Mouse (Mus musculus) cortical plate, adult 2 months (tissue): ENCODE measurements around the gene Ldb2. TPM values are rescaled to one million over a fixed set of nuclear protein-coding genes. Genes with fewer than 3 reads are reported as not detected.

ENCODE experiments used
- H3K27ac ChIP-seq: fragments of 200-500 bp; 2 replicates; pipeline ENCODE4 v1.5.1; 2012; ENCODE audit warnings: low read length, control low read depth, inconsistent platforms; ENCODE audit not compliant: insufficient read depth
- H3K4me1 ChIP-seq: fragments of 200-500 bp; 2 replicates; pipeline ENCODE4 v1.6.1; 2011; ENCODE audit warnings: low read length; ENCODE audit not compliant: control insufficient read depth, insufficient read depth
- H3K4me3 ChIP-seq: fragments of 200-500 bp; 2 replicates; pipeline ENCODE4 v1.5.1; 2011; ENCODE audit warnings: mild to moderate bottlenecking, low read length, control low read depth; ENCODE audit not compliant: insufficient read depth
- CTCF ChIP-seq: fragments of 200-500 bp; IDR thresholded peaks from 2 replicates; pipeline ENCODE4 v1.5.1; 2011; ENCODE audit warnings: mild to moderate bottlenecking, control low read depth, low read length; ENCODE audit not compliant: insufficient read depth; ENCODE audit errors: extremely low read depth
- POLR2A ChIP-seq: fragments of 200-500 bp; IDR thresholded peaks from 2 replicates; pipeline ENCODE4 v1.6.1; 2011; ENCODE audit warnings: mild to moderate bottlenecking, low read length, control low read depth; ENCODE audit not compliant: insufficient read depth; ENCODE audit errors: extremely low read depth
- polyA plus RNA-seq: library from polyadenylated mRNA; depleted of rRNA; stranded (reverse); fragments of >200 nt; gene quantifications from 2 replicates; pipeline ENCODE4 v1.2.3, GENCODE M21; 2012; rRNA removed

Ldb2 gene
- polyA plus RNA-seq = 33.3 and 36.5 TPM in 2 replicates

DNA sequence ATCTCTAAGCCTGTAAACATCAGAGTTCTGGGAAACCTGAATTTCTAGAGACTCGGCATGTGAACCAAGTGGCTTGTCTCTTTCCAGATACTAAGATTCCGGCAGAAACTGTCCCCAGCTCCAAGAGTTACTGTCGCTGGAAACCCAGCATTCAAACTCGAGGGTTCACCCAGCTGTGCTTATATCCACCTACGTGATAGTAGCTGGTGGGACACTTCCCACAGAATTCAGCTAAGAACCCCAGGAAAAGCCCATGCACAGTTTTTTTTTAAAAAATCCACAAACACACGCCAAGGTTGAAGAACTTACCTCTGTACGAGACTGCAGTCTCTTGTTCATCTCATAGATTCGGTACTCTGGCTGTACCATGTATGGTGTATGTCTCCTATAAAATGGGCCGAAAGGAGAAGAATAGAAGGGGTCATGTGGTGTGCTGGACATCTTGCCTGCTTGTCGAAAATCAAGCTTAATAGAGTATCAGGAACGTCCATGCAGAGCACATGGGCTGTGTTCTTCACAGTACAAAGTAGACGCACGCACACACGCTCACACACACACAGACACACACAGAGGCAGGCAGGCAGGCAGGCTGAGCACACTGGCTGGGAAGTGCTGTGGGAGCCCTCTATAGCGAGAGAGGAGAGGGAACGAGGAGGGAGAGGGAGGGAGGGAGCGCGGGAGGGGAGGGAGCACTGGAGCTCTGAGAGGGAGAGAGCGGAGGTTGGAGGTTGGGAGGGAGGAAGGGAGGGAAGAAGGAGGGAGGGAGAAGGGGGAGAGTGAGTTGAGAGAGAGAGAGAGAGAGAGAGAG, at the start of gene Ldb2:
Ldb2 (minus strand) TSS at position 628 of the 808 bp plus-strand sequence.
- Histone ChIP-seq H3K27ac (0 out of 2 replicates have a peak within 1 kb of the TSS, but pooled peaks have one; percentile 3), H3K4me1 (no peaks in the 10 kb centered on the region), H3K4me3 (peak within 1 kb of the TSS; percentile 58)
- TF ChIP-seq POLR2A = peak; percentile 85
- no peak for TF ChIP-seq CTCF

DNA sequence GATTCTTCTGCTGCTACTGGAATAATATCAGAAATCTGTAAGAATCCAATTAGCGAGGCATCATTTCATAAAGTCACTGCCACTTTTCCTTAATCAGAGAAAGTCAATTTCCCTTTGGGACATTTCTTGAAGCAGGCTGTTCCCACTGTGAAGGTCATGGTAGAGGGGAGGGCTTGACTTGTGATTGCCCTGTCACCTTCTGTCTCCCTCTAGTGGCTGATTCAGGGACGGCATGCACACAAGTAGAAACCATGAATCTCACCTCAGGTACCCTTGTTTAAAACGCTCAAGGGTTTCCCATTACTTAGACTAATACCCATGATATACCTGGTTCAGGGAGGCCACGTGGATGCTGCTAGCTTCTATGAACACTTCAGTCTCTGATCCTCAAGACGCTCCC, 31.8 kb upstream of the Ldb2 start:
- TF ChIP-seq POLR2A (no peak), CTCF (peak; percentile 45; the same call in 1 of the 2 replicates)

DNA sequence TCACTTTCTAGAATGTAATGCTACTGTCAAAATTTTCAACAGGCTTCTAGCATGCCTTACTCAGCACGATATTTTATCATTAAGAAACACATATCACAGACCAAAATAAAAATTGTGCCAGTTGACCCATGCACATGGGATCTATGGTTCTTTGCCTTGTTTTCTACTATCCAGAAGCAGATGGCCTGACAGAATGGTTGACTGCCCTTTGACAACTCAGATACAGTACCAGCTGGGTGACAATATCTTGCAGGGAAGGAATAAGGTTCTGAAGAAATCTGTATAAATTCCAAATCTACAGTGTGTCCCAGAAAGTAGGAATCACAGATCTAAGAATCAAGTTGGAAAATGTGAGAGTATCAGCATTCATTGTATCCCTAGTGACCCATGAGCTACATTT, 16.0 kb upstream of the Ldb2 start:
- Histone ChIP-seq H3K27ac (no peak overlapping the region), H3K4me3 (no peak overlapping the region), H3K4me1 (no peaks in the 10 kb centered on the region)
- TF ChIP-seq CTCF (no peak), POLR2A (no peak)

More for the DNA sequence above, 31.8 kb upstream of the Ldb2 start:
- no peaks in the 10 kb centered on the region for H3K4me1 ChIP-seq
- H3K4me3 ChIP-seq = no peak overlapping the region
- no peak overlapping the region for H3K27ac ChIP-seq

DNA sequence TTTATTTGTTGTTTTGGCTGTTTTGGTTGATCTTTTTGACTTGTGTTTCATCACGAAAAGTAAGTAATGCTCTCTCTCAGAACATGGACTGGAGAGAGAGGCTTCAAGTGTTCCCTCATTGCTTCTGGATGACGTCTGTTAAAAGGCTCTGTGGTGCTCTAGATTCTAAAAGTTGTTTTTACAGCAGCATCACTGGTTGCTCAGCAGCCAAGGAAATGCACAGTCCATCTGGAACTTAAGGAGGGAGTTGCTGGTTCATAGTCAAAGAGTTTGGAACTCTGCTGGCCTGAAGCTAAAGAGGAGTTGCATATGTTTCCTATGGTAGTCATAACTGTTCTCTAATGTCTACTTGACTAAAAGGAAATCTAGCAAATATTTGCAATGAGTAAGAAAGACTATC, 6.5 kb upstream of the Ldb2 start:
- no peak overlapping the region for H3K4me3 ChIP-seq
- no peaks in the 10 kb centered on the region for H3K4me1 ChIP-seq
- TF ChIP-seq POLR2A = no peak
- no peak for TF ChIP-seq CTCF
- no peak overlapping the region for H3K27ac ChIP-seq

DNA sequence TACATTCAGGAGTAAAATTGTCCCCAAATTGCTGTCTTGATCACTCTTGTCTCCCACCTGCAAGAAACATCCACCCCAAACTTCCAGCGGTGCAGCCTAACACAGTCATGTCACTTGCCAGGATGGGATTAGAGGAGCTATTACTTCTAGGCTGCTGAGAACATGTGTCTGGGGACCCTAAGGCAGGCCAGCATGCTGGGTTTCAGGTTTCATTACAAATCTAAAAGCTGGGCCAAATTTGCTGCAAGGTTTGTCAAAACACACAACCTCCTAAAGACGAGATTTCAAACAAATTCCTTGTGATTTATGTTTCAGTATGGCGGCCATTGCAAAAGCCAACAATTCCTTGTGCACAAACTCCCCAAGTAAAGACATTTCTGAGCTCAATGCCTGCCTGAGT, 1.6 kb upstream of the Ldb2 start:
- H3K4me1 ChIP-seq = no peaks in the 10 kb centered on the region
- TF ChIP-seq POLR2A = no peak
- TF ChIP-seq CTCF = no peak
- H3K4me3 ChIP-seq = no peak overlapping the region
- H3K27ac ChIP-seq = no peak overlapping the region

- H3K4me3 ChIP-seq = peak overlapping the region; percentile 58; the same call in 1 of the 2 replicates
- H3K27ac ChIP-seq = no peak overlapping the region
- TF ChIP-seq POLR2A (no peak), CTCF (no peak)
- no peaks in the 10 kb centered on the region for H3K4me1 ChIP-seq
Observed at GRCm38 (mm10) chr5:44799861-44800260, 381 bp upstream of the Ldb2 start.

DNA sequence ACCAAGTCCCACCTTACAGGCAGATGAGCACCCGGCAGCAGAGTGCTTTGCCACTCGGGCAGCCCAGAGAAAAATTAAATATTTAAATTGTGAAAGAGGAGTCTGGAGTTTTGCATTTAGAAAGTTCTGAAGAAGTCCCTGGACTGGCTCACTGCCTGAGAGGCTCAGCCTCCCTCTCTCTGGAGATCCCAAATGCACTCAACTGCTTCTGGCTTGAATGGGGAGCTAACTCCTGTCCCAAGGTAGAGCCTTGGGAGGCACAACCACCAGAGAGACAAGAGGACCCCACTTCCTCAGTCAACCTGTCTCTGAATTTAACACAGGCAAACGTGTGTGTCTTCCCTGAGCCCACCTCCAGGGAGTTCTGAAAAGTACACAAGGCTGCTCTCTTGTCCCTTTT, 987 bp downstream of the Ldb2 start:
- Histone ChIP-seq H3K4me1 (no peaks in the 10 kb centered on the region), H3K27ac (no peak overlapping the region), H3K4me3 (peak overlapping the region; percentile 58)
- TF ChIP-seq CTCF (no peak), POLR2A (no peak)

GRCm38 (mm10) chr5:44798056-44798455, 1.4 kb downstream of the Ldb2 start:
- no peak overlapping the region for H3K27ac ChIP-seq
- no peaks in the 10 kb centered on the region for H3K4me1 ChIP-seq
- TF ChIP-seq CTCF (no peak), POLR2A (no peak)
- H3K4me3 ChIP-seq = peak overlapping the region; percentile 58

GRCm38 (mm10) chr5:44784591-44784990, 14.9 kb downstream of the Ldb2 start:
- TF ChIP-seq CTCF = no peak
- no peak for TF ChIP-seq POLR2A
- Histone ChIP-seq H3K4me3 (no peak overlapping the region), H3K4me1 (peaks cover 2% of the 10 kb centered on the region; the same call in 1 of the 2 replicates), H3K27ac (no peak overlapping the region)

GRCm38 (mm10) chr5:44779340-44779739, 20.1 kb downstream of the Ldb2 start:
- Histone ChIP-seq H3K4me1 (peaks cover 1% of the 10 kb centered on the region; the same call in 1 of the 2 replicates), H3K27ac (no peak overlapping the region), H3K4me3 (no peak overlapping the region)
- TF ChIP-seq POLR2A (no peak), CTCF (no peak)
